Mouse (Mus musculus) embryonic facial prominence, embryonic 10.5 days (tissue): ENCODE results near the gene Inhbb. TPM values are rescaled to one million over a fixed set of nuclear protein-coding genes. Genes with fewer than 3 reads are reported as not detected.

Source experiments
- DNase-seq: peaks from one replicate; pipeline ENCODE4 v3.0.0-alpha.2; 2017; ENCODE audit warnings: low spot score
- H3K27ac ChIP-seq: fragments of 300-500 bp; sonication (generic); replicated peaks from 2 replicates; pipeline ENCODE4 v1.5.1; 2016; ENCODE audit warnings: mild to moderate bottlenecking
- H3K27me3 ChIP-seq: fragments of 300-500 bp; sonication (generic); replicated peaks from 2 replicates; pipeline ENCODE4 v1.6.1; 2016; ENCODE audit warnings: low read depth, mild to moderate bottlenecking; ENCODE audit not compliant: poor library complexity, severe bottlenecking
- H3K36me3 ChIP-seq: fragments of 300-500 bp; sonication (generic); replicated peaks from 2 replicates; pipeline ENCODE4 v1.6.1; 2016; ENCODE audit warnings: mild to moderate bottlenecking, moderate library complexity
- H3K4me1 ChIP-seq: fragments of 300-500 bp; sonication (generic); 2 replicates; pipeline ENCODE4 v1.6.1; 2016
- H3K4me3 ChIP-seq: fragments of 300-500 bp; sonication (generic); 2 replicates; pipeline ENCODE4 v1.5.1; 2016; ENCODE audit warnings: mild to moderate bottlenecking, moderate library complexity
- H3K9me3 ChIP-seq: fragments of 300-500 bp; sonication (generic); 2 replicates; pipeline ENCODE4 v1.6.1; 2016; ENCODE audit warnings: mild to moderate bottlenecking
- WGBS: fragments of 180-500 bp; shearing (Covaris S2); methylation state at CpG from one replicate; pipeline ENCODE4 v1.1.7; 2016; 5-methylcytosine and 5-hydroxymethylcytosine counted together
- polyA plus RNA-seq: library from polyadenylated mRNA; unstranded; fragments of >200 nt; fragmentation: Nextera tagmentation; extraction: Ambion mirVana; gene quantifications from 2 replicates; pipeline ENCODE4 v1.2.1, GENCODE M21; 2016

The Inhbb gene
- polyA plus RNA-seq, 1 experiment from 2014 or later: 0.10 TPM

- Histone ChIP-seq H3K4me3 (no peak overlapping the region), H3K27me3 (peaks cover 79% of the 10 kb centered on the region), H3K27ac (no peak overlapping the region), H3K9me3 (no peaks in the 10 kb centered on the region), H3K4me1 (peaks cover 43% of the 10 kb centered on the region), H3K36me3 (no peaks in the 10 kb centered on the region)
- WGBS: 87% methylated on average over 8 of the region's 8 CpGs
- DNase-seq: no peak
Observed at GRCm38 (mm10) chr1:119416610-119417009, 5.4 kb downstream of the Inhbb start.

- WGBS: 80% methylated on average over 7 of the region's 7 CpGs
- Histone ChIP-seq H3K4me1 (peaks cover 38% of the 10 kb centered on the region), H3K27me3 (peaks cover 77% of the 10 kb centered on the region), H3K36me3 (no peaks in the 10 kb centered on the region), H3K27ac (no peak overlapping the region), H3K4me3 (no peak overlapping the region), H3K9me3 (no peaks in the 10 kb centered on the region)
- no peak for DNase-seq
Observed at GRCm38 (mm10) chr1:119416177-119416576, 5.9 kb downstream of the Inhbb start.

- no peaks in the 10 kb centered on the region for H3K36me3 ChIP-seq
- no peaks in the 10 kb centered on the region for H3K9me3 ChIP-seq
- no peak for DNase-seq
- H3K27ac ChIP-seq: no peak overlapping the region
- peaks cover 67% of the 10 kb centered on the region for H3K27me3 ChIP-seq
- WGBS: 84% methylated on average over 8 of the region's 8 CpGs
- H3K4me1 ChIP-seq: peaks cover 28% of the 10 kb centered on the region
- no peak overlapping the region for H3K4me3 ChIP-seq
Observed at GRCm38 (mm10) chr1:119415151-119415550, 6.9 kb downstream of the Inhbb start.

DNA sequence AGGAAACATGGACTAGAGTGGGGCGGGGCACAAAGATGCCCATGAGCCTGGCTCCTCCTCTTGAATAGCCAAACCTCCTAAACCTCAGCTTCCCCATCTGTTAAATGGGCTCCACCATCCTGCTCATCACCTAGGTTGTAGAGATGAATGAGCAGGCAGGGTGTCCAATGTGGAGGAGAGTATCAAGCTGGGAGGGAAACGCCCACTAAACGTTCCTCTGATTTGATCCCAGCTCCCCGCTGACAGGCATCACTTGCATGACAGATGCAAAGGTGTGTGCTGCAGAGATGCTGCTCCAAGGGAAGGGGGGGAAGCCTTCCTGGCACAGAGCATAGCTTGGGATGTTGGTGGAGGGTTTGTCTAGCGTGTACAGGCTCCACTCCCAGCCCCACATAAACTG, 11.4 kb downstream of the Inhbb start:
- 88% methylated on average over 5 of the region's 5 CpGs for WGBS
- Histone ChIP-seq H3K27ac (no peak overlapping the region), H3K36me3 (no peaks in the 10 kb centered on the region), H3K4me1 (peaks cover 5% of the 10 kb centered on the region), H3K4me3 (no peak overlapping the region), H3K9me3 (no peaks in the 10 kb centered on the region), H3K27me3 (peaks cover 24% of the 10 kb centered on the region)
- DNase-seq: no peak

- 59% methylated on average over 5 of the region's 5 CpGs for WGBS
Observed at GRCm38 (mm10) chr1:119409599-119410168, 12.4 kb downstream of the Inhbb start.

GRCm38 (mm10) chr1:119409106-119409505, 12.9 kb downstream of the Inhbb start:
- Histone ChIP-seq H3K27ac (no peak overlapping the region), H3K4me3 (no peak overlapping the region), H3K9me3 (no peaks in the 10 kb centered on the region), H3K36me3 (no peaks in the 10 kb centered on the region), H3K4me1 (peaks cover 5% of the 10 kb centered on the region), H3K27me3 (peaks cover 12% of the 10 kb centered on the region)
- WGBS: 65% methylated on average over 7 of the region's 7 CpGs
- DNase-seq: no peak

More at GRCm38 (mm10) chr1:119409599-119410168, 12.4 kb downstream of the Inhbb start:
- Histone ChIP-seq H3K9me3 (no peaks in the 10 kb centered on the region), H3K4me1 (peaks cover 5% of the 10 kb centered on the region), H3K27me3 (peaks cover 18% of the 10 kb centered on the region), H3K36me3 (no peaks in the 10 kb centered on the region), H3K4me3 (no peak overlapping the region), H3K27ac (no peak overlapping the region)
- DNase-seq: no peak

- Histone ChIP-seq H3K9me3 (no peaks in the 10 kb centered on the region), H3K27ac (no peak overlapping the region), H3K27me3 (peaks cover 3% of the 10 kb centered on the region; the same call in 1 of the 2 replicates), H3K36me3 (no peaks in the 10 kb centered on the region), H3K4me3 (no peak overlapping the region), H3K4me1 (peaks cover 5% of the 10 kb centered on the region)
- 61% methylated on average over 6 of the region's 6 CpGs for WGBS
- no peak for DNase-seq
Observed at GRCm38 (mm10) chr1:119407691-119408315, 14.2 kb downstream of the Inhbb start.

- Histone ChIP-seq H3K27ac (no peak overlapping the region), H3K9me3 (no peaks in the 10 kb centered on the region), H3K4me3 (no peak overlapping the region), H3K36me3 (no peaks in the 10 kb centered on the region), H3K27me3 (no peaks in the 10 kb centered on the region), H3K4me1 (peaks cover 3% of the 10 kb centered on the region)
- WGBS: 48% methylated on average over 3 of the region's 3 CpGs
- DNase-seq: peak; percentile 29
Observed at GRCm38 (mm10) chr1:119404798-119405197, 17.2 kb downstream of the Inhbb start.

DNA sequence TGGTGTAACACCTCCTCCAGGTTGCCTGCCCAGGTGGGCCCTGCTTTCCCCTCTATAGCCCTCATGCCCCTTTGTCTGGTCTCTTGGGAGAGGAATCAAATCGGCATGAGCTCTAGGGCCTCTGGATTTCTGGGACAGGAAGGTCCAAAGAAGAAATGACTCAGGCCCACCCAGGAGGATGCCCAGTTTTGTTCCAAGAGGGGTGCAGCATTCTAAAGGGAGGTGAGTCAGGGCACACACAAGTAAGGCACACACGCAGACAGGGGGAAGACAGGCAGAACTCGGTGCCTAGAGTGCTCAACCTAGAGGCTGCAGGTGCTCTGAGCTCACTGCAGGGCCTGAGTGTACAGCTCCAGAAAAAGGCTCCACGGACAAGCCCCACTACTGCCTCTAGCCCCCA, 17.7 kb downstream of the Inhbb start:
- Histone ChIP-seq H3K27ac (no peak overlapping the region), H3K36me3 (no peaks in the 10 kb centered on the region), H3K27me3 (no peaks in the 10 kb centered on the region), H3K9me3 (no peaks in the 10 kb centered on the region), H3K4me1 (no peaks in the 10 kb centered on the region; the same call in 1 of the 2 replicates), H3K4me3 (no peak overlapping the region)
- DNase-seq: no peak
- WGBS: 89% methylated on average over 4 of the region's 4 CpGs

- no peak for DNase-seq
- 54% methylated on average over 4 of the region's 4 CpGs for whole genome bisulfite sequencing
- Histone ChIP-seq H3K4me1 (peaks cover 3% of the 10 kb centered on the region; the same call in 1 of the 2 replicates), H3K4me3 (no peak overlapping the region), H3K27me3 (no peaks in the 10 kb centered on the region), H3K27ac (no peak overlapping the region), H3K9me3 (no peaks in the 10 kb centered on the region), H3K36me3 (no peaks in the 10 kb centered on the region)
Observed at GRCm38 (mm10) chr1:119401249-119401648, 20.8 kb downstream of the Inhbb start.

DNA sequence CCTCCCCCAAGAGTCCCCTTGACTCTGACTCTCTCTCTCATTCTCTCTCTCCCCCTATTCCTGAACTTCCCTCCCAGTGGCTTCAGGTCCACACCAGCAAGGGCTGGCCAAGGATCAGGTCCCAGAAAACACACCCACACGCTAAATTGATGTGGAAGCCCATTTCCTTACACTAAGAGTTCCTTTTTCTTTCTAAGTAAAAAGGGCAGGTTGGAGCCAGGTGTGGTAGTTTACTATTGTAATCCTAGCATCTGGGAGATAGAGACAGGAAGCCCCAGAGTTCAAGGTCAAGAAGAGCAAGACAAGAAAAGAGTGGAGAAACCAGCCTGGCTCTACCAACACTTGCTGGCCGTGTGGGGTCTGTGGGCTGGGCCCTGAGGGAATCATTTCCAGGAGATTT, 23.4 kb downstream of the Inhbb start:
- no peaks in the 10 kb centered on the region; the same call in 1 of the 2 replicates for H3K27me3 ChIP-seq
- 67% methylated on average over 2 of the region's 2 CpGs for WGBS
- no peak overlapping the region for H3K27ac ChIP-seq
- no peak for DNase-seq
- no peaks in the 10 kb centered on the region for H3K36me3 ChIP-seq
- H3K4me1 ChIP-seq: 0 out of 2 replicates have a peak, but pooled peaks cover 3% of the 10 kb centered on the region
- no peaks in the 10 kb centered on the region for H3K9me3 ChIP-seq
- no peak overlapping the region for H3K4me3 ChIP-seq

DNA sequence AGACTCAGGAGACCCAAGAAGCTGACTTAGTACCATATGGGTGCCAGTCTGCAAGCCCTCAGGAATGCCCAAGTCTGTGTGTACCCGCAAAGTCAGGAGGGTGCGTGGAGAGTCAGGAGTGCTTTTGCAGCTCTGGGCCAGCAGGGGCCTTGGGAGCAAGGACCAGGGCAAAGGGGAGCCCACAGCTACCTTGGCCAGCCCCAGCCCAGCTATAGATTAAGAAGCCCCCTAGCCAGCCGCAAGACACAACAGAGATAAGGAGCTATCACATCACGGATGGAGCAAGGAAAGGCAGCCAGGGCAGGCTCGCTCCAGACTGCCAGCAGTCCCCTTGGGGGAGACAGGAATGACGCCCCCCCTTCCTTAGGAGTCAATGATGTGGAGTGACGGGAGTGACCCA, 24.2 kb downstream of the Inhbb start:
- 0 out of 2 replicates have a peak, but pooled peaks cover 3% of the 10 kb centered on the region for H3K4me1 ChIP-seq
- WGBS: 77% methylated on average over 7 of the region's 7 CpGs

GRCm38 (mm10) chr1:119391311-119391710, 30.7 kb downstream of the Inhbb start:
- no peak overlapping the region for H3K27ac ChIP-seq
- no peak overlapping the region for H3K4me3 ChIP-seq
- peaks cover 14% of the 10 kb centered on the region for H3K4me1 ChIP-seq
- H3K27me3 ChIP-seq: peaks cover 35% of the 10 kb centered on the region
- no peaks in the 10 kb centered on the region for H3K36me3 ChIP-seq
- H3K9me3 ChIP-seq: no peaks in the 10 kb centered on the region
- 81% methylated on average over 3 of the region's 3 CpGs for WGBS
- no peak for DNase-seq

More for the DNA sequence above, 24.2 kb downstream of the Inhbb start:
- no peaks in the 10 kb centered on the region; the same call in 1 of the 2 replicates for H3K27me3 ChIP-seq
- no peak for DNase-seq
- H3K4me3 ChIP-seq: no peak overlapping the region
- H3K9me3 ChIP-seq: no peaks in the 10 kb centered on the region
- no peak overlapping the region for H3K27ac ChIP-seq
- H3K36me3 ChIP-seq: no peaks in the 10 kb centered on the region
